Mouse (Mus musculus): Measurements from ENCODE around the gene Olfr1357. TPM values are rescaled to one million over a fixed set of nuclear protein-coding genes. Genes with fewer than 3 reads are reported as not detected.
"Not testable (repeated sequence)": the region's sequence is repeated elsewhere in the genome, so short reads cannot be mapped to it uniquely, and the experiment has no call there.

The Olfr1357 gene
- total RNA-seq (2015; ENCODE audit: low replicate concordance) (not detected in 2 replicates), total RNA-seq (2017; ENCODE audit: low replicate concordance) (not detected in 2 replicates)

DNA sequence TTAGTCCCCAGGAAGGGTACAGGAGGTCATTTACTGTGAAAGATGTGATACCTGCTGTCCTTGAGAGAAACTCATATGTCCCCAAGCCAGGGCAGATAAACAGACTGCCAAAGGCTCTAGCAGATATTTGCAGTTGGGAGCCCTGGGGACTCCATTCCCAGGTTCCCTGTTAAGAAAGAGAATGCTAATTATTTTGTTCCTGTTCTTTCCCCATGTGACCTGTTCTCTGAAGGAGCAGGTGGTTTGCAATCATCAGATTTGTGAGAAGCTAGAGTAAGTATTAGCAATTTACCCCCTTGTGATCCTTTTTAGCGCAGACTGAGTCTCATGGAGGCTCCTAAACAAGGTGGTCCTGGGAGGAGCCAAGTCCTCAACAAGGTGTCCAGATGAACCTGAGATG lies at the start of gene Olfr1357:
TSS of gene Olfr1357 (minus strand) at position 101 of the 400 bp plus-strand sequence.
- no peak for ATAC-seq (replicated peaks; ENCODE audit: low FRiP score, poor library complexity, severe bottlenecking)

DNA sequence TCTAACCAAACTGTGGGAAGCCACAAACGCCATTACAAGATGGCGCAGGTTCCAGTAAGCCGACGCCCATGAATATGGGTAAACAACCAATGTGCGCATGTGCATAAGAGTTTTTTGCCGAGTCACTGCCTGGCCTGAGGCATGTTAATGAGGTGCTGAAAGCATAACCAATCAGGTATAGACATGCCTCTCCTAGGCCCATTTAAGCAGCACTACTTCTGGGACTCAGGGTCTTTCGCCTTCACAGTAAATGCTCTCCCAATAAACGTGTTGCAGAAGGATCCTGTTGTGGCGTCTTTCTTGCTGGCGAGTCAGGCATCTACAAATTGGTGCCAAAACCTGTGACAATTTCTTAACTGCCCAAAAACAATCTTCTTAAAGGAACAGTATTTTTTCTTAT lies 48.8 kb upstream of the Olfr1357 start:
- not testable (repeated sequence) for ATAC-seq (replicated peaks; ENCODE audit: low FRiP score, poor library complexity, severe bottlenecking)

DNA sequence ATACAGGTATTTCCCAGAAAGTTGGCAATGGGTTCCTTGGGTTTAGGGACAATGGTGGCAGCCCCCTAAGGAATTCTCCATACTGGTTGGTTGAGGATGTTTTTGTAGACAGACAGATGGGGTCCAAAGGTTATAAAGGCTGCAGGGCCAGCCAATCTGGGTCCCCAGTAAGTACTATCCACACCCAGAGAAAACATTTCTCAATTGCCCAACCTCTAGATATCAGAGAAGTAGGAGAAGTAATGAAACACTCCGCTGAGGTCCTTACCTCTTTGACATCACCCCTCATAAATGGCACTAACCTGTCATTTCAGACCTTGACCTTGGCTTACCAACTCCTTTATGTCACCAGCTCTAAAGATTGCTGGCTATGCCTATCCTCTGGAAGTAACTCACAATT lies 46.7 kb upstream of the Olfr1357 start:
- ATAC-seq (replicated peaks; ENCODE audit: low FRiP score, poor library complexity, severe bottlenecking): no peak

DNA sequence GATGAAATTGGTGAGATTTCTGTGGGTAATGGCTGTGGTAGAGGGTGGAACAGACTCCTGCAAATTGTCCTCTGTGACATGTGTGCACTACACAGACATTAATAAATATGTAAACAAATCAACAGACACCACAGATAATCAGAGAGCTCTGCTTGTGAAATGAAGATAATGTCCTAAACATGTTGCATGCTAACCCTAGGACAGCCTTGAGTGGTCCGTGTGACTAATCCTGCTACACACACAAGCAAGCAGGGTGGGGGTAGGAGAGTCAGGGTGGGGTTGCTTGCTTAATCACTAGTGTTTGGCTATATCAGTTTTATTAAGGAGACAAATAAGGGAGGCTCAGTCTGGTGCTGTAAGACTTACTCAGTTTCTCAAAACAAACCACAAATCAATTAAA lies 43.3 kb upstream of the Olfr1357 start:
- no peak for ATAC-seq (replicated peaks; ENCODE audit: low FRiP score, poor library complexity, severe bottlenecking)

DNA sequence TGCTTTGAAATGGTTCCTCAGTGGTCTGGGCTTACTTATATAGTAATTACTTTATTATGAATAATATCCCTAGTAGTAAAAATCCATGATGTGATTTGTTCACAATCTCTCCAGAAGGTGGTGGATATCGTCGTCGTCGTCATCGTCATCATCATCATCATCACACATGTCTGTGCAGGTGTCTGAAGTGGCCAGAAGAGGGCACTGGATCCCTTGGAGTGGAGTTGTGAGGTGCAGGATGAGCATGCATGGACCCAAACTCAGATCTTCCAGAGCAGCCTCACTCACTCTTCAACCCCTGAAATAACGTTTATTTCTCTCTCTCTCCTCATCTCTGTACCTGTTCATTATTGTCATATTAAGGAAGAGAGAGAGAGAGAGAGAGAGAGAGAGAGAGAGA lies 14.4 kb upstream of the Olfr1357 start:
- ATAC-seq (replicated peaks; ENCODE audit: low FRiP score, poor library complexity, severe bottlenecking): no peak

DNA sequence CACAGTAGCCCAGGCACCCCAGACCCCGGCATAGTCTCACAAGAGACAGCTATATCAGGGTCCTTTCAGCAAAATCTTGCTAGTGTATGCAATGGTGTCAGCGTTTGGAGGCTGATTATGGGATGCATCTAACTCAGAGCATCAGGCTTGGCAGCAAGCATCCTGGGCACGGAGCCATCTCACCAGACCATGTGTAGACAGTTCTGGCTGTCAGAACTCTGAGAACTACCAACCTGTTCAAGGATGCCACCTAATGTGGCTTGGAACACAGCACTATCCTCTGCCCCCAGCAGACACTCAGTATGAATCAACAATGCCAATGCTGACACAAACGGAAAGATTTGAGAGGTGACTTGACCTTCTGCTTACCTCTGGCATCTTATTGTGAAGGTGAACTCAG lies 12.3 kb upstream of the Olfr1357 start:
- ATAC-seq (replicated peaks; ENCODE audit: low FRiP score, poor library complexity, severe bottlenecking): no peak

DNA sequence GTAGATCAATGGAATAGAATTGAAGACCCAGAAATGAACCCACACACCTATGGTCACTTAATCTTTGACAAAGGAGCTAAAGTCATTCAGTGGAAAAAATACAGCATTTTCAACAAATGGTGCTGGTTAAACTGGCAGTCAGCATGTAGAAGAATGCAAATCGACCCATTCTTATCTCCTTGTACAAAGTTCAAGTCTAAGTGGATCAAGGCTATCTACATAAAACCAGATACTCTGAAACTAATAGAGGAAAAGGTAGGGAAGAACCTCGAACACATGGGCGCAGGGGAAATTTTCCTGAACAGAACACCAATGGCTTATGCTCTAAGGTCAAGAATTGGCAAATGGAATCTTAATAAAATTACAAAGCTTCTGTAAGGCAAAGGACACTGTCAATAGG lies 5.3 kb upstream of the Olfr1357 start:
- ATAC-seq (replicated peaks; ENCODE audit: low FRiP score, poor library complexity, severe bottlenecking): not testable (repeated sequence)

DNA sequence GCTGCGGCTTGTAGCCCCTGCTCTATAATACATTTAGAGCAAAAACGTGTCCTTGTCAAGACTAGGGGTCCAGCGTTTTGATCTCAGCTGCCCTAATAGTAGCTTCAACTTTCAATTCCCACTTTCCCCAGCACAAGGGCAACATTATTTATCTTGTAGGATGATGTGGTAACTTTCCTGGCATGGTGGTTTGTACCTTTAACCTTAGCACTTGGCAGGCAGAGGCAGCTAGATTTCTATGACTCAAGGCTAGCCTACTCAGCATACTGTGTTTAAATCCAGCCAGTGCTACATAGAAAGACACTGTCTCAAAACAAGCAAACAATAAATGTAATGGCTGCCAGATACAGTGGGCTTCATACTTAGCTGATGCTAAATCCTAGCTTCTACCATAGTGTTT lies 10.3 kb downstream of the Olfr1357 start:
- ATAC-seq (replicated peaks; ENCODE audit: low FRiP score, poor library complexity, severe bottlenecking): no peak

DNA sequence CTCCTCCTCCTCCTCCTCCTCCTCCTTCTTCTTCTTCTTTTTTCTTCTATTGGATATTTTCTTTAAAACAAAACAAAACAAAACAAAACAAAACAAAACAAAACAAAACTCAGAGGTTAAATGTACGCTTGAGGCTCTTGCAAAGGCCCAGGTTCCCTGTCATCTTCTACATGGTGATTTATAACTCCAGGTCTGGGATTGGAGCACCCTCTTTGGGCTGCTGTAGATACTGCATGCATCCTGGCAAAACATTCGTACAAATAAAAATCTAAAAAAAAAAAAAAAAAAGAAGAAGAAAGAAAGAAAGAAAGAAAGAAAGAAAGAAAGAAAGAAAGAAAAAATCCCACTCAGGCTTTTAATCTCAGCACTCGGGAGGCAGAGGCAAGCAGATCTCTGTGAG lies 12.8 kb downstream of the Olfr1357 start:
- ATAC-seq (replicated peaks; ENCODE audit: low FRiP score, poor library complexity, severe bottlenecking): no peak

DNA sequence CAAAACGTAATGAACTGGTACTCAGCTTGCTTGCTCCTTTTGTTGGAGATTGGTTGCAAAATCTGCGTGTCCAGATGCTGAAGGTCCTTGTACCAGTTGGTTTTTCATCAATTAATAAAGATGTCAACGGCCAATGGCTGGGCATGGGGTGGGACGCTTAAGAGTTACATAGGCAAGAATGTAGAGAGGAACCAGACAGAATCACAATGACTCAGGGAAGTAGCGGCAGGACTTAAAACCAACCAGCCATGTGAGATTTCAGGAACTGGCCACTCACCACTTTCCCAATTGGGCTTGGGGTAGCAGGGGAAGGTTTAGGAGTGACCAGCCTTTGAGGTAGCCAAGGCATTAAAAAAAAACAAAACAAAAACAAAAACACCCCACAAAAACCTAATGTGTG lies 18.0 kb downstream of the Olfr1357 start:
- no peak for ATAC-seq (replicated peaks; ENCODE audit: low FRiP score, poor library complexity, severe bottlenecking)

DNA sequence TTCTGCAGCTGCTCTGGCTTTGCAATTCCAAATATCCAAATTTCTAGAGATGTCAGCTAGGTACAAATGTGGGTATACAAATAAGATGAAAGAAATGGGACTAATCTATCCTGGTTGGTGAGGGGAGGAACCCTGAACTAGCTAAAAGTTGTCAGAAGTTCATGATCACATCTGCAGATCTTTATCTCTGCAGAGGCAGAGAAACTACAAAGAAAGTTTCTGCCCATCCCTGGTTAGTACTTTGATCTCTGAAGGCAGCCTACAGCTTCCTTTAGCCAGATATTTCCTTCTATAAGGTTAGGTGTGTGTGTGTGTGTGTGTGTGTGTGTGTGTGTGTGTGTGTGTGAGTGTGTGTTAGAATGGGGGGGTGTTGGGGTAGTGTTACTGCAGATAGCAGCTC lies 23.3 kb downstream of the Olfr1357 start:
- no peak for ATAC-seq (replicated peaks; ENCODE audit: low FRiP score, poor library complexity, severe bottlenecking)

DNA sequence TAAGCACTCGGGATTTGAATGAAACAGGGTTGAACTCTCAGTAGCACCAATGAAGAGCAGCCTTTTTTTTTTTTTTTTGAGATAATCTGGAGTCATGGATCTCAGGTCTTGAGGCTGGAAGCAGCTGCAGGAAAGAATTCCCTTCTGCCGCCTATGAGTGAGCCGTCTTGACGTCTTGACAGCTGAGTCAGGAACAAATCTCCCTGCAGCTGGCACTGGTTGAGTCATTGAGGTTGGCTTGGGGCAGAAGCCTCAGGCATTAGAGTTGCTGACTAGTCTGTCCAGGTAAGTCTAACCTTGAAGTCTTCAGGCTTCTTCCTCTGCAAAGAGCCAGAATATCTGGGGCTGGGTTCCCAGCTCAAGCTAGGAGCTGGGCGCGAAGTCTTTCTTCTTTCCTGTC lies 23.7 kb downstream of the Olfr1357 start:
- ATAC-seq (replicated peaks; ENCODE audit: low FRiP score, poor library complexity, severe bottlenecking): no peak

DNA sequence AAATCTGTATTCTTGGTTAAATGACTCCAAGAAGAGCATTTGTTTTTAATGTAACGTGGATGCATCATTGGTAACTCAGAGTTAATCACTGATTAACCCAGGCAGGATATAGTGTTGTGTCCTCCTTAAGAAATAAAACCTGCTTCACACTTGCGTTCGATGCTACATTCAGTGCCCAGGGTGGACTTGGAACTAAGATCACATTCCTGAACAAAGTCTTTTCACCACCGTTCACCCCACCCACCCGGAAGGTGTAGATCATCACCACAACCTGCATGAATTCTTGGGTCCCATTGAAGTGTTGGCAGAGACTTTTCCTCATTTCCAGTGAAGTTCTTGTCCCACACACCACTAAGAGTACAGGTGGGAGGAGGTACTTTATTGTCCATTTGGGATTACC lies 24.1 kb downstream of the Olfr1357 start:
- ATAC-seq (replicated peaks; ENCODE audit: low FRiP score, poor library complexity, severe bottlenecking): no peak

DNA sequence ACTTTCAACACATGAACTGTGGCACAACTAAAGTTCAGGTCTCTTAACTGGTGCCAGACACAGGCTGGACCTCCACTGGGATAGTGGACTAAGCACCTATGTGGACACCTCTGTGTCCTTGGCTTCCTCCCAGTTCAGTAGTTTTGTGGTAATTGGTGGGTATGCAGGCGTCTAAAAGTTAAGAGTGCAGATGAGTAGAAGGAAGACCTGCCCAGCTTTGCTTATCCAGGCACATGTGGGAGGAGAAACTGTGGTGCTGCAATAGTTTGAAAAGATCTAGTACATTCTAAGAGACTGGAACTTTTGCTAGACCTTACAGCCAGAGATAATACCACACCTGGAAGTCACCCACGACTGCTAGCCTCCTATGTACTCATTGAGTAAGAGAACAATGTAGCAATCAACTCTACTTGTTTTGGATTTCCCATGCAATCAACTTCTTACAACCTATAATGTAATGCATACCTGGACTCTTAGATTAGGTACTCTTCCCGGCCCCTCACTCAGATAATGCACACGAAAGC lies 25.0 kb downstream of the Olfr1357 start:
- no peak for ATAC-seq (replicated peaks; ENCODE audit: low FRiP score, poor library complexity, severe bottlenecking)

DNA sequence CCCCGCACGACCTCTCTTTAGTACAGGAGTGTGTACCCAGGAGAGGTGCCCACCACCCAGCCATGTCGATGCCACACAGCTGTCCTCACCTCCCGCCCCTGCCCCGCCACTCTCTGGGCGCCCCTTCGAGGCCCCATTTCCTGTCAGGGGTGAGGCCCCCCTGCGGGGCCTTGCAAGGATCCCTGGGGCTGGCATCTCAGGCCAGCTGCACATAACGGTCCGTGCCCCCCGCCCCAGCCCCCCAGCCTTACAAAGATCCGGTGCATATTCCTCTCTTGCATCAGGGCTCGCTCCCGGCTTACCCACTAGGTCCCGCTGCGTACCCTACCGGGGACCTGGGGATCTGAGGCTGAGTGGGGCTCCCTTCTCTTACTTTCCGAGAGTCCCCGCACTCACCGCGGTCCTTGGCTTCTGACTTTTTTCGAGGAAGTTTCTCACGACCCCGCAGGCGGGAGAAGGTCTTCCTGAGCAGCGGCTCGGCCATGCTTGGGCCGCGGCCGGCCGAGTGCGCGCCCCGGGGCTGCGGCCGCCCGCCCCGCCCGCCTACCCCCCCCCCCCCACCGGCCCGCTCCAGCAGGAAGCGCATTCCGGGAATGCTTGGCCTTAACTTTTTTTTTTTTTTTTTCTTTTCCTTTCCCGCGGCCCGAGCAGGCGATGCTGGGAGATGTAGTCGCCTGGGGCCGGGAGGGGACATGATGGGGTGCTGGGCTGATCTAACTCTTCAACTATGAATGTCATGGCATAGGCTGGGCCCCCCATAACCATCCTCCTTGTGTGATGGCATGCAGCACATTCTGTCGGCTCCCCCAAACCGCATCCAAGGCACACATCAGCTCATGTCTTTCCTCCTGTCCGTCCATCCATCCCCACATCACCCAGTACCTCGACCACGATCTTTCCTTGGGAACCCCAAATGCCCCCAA lies 26.2 kb downstream of the Olfr1357 start, which contains the start of gene Syde1:
TSS of gene Syde1 (minus strand) at position 559 of the 923 bp plus-strand sequence.
- no peak for ATAC-seq (replicated peaks; ENCODE audit: low FRiP score, poor library complexity, severe bottlenecking)

DNA sequence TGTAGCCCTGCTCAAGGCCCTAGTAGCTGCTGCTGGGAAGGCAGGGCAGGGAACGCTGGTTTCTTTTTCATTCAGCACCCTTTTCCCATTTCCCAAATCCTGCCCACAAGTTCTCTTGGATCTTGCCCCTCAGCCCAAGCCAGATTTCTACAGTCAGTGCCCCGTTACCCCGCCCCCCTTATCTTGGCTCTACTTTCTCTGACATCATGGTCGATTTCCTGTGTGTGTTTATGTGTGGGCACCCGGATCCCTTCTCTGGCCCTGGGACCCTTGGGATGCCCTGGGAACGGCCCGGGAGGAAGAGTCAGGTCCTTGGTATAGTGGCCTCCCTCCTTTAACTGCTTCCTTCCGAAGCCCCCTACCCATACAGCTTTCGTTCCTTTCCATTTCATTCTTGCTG lies 27.1 kb downstream of the Olfr1357 start:
- ATAC-seq (replicated peaks; ENCODE audit: low FRiP score, poor library complexity, severe bottlenecking): no peak

DNA sequence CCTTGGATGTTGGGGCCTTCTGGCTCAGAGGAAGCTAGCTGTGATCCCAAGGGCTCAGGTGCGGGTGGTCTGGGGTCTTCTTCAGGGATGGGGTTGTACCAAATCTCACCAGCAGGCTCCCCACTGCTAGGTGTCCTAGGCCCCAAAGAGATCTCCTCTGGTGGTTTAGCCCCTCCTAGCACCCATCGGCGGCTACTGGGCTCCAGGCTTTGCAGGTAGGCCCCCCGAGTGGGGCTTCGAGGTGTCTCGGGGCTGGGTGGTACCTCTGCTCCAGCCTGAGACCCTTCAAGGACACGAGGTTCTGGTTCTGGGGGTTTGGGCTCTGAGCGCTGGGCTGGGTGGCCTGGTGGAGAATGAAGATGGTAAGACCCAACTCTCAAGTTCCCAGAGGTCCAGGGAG lies 28.0 kb downstream of the Olfr1357 start:
- ATAC-seq (replicated peaks; ENCODE audit: low FRiP score, poor library complexity, severe bottlenecking): no peak

DNA sequence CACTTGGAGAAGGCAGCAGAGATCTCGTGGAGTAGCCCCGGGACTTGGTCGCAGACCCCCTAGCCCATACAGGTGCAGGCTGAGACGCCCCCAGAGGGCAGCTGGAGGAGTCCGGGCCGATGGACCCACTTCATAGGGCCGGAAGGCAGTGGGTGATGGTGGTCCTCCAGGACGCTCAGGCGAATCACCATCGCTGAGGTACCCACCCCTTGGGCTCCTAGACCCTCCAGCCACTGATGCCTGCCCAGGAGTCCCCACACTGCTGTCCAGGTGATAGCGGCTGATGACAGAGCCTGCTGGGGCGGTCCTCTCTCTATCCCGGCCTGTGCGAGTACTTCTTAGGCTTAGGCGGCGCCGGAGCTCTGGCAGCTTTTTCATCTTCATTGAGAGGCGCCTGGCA lies 28.6 kb downstream of the Olfr1357 start:
- no peak for ATAC-seq (replicated peaks; ENCODE audit: low FRiP score, poor library complexity, severe bottlenecking)

DNA sequence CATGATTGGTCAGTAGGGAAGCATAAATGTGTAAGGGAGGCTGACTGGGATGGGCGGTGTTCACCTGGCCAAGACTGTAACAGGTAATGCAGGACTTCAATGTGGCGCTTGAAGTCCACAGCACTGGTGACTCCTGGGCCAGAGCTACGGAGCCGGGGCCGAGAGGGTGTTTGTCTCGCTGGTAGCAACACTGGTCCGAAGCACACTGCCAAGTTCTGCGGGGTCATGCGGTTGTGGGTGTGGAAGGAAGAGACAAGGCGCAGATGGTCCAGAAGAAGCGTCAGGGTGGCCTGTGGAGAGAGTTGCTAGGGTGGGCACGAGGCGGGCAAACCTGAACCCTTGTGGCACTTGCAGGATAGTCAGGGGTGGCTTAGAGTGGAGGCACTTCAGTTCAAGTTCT lies 31.8 kb downstream of the Olfr1357 start:
- ATAC-seq (replicated peaks; ENCODE audit: low FRiP score, poor library complexity, severe bottlenecking): no peak

DNA sequence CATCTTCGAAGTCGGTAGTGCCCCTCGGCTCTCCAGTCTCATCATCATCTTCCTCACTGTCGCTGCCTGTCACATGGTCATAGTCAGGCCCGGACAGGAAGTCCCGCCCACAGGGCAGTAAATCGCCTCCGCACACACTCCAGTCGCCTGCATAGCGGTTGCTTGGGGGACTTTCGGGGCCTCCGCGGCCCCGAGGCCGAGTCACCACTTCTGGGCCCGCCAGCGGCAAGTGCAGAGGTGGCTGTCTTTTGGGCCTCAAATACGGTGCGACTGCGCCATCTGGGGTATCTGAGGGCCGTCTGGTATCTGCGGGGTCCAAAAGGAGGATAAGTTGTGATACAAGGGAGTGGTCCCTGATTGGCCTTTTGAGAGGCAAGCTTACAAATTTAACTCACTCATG lies 32.3 kb downstream of the Olfr1357 start:
- no peak for ATAC-seq (replicated peaks; ENCODE audit: low FRiP score, poor library complexity, severe bottlenecking)

DNA sequence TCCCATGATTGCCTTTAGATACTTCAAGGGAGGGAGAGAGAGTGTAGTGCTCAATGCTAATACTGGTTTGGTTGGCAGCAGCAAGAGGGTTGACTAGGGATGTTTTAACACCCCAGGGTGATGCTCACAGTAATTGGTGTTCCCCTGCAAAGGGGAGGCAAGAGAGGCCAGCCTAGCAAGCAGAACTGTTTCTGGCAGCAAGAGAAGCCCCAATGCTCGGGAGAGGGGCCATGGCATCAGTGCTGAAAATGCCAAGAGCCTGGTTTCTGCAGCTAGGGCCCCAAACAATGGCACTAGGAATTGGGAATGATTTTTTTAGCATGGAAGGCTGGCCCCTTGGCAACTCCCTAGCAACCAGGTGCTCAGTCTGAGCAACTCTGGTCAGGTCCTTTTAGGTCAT lies 32.9 kb downstream of the Olfr1357 start:
- no peak for ATAC-seq (replicated peaks; ENCODE audit: low FRiP score, poor library complexity, severe bottlenecking)

All from erythroblast, adult 5-6 weeks (primary cell).